Mouse (Mus musculus): ENCODE results near the gene Wdr44. TPM values are rescaled to one million over a fixed set of nuclear protein-coding genes. Genes with fewer than 3 reads are reported as not detected.

Wdr44 gene
- 4.4 and 4.8 TPM in 2 replicates for polyA plus RNA-seq (2016; fragmentation: Nextera tagmentation; extraction: Ambion mirVana)

DNA sequence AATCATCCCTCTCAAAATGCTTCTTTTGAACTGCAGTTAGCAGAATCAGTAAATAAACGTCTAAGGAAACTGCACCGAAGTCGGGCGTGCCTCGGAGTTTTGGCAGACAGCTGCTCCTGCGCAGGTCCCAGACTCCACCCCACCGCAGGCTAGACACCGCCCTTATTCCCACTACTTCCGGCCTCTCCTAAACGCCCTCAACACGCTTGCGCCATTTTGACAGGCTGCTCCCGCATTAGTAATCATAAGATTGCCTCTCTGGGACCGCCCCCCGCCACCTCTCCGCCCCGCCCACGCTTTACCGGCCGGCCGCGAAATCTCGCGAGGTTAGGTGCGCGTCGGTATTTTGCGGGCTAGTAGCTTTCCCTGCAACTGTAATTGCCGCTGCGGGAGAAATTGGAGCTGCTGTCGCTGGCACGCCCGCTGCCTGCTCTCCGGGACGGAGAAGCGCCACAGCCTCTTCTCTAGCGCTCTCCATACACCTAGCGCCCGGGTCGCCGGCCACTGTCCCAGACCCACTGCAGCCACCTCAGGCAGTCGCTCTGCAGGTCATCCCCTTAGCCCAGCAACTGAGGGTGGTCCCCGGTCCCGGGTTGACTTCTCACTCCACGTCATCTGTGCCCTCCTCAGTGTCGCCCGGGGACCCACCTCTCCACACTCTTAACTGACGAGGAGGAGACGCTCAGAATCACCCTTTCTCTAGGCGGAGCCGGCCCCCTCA lies at the start of gene Wdr44:
Gene Wdr44 (plus strand): TSS at position 330 of the 721 bp plus-strand sequence.
- H3K9me3 ChIP-seq, result no peaks in the 10 kb centered on the region
- peak; percentile 93 for DNase-seq (ENCODE audit: low spot score)
- peak within 1 kb of the TSS; percentile 65 for H3K4me3 ChIP-seq
- WGBS, result 11% methylated on average over 51 of the region's 51 CpGs
- H3K27ac ChIP-seq (replicated peaks), result peak within 1 kb of the TSS; percentile 82
- no peaks in the 10 kb centered on the region for H3K36me3 ChIP-seq (replicated peaks)
- no peaks in the 10 kb centered on the region for H3K27me3 ChIP-seq (replicated peaks; ENCODE audit: low read depth, poor library complexity, severe bottlenecking)
- no peaks in the 10 kb centered on the region for H3K4me1 ChIP-seq

DNA sequence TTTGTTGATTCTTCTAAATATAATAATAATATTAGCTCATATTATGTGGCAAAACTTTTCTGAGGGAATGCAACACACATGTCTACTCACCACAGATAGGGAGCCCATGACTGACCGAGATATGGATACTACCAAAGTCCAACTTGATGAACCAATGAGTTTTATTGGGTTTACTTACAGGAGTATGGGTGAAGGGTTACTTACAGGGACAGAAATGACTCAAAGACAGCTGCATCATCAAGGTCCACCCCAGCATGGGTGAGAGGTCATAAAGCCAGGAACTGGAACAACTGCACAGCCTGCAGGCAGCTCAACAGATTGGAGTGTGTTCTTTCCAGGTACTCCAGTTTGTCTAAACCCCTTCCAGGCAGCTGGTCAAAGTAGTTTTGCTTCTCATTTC lies 44.5 kb upstream of the Wdr44 start:
- WGBS, result 83% methylated on average over 1 of the region's 1 CpGs
- Histone ChIP-seq H3K9me3 (no peaks in the 10 kb centered on the region), H3K4me3 (no peak overlapping the region), H3K4me1 (no peaks in the 10 kb centered on the region), H3K27ac (replicated peaks) (no peak overlapping the region), H3K27me3 (replicated peaks; ENCODE audit: low read depth, poor library complexity, severe bottlenecking) (no peaks in the 10 kb centered on the region), H3K36me3 (replicated peaks) (no peaks in the 10 kb centered on the region)
- DNase-seq (ENCODE audit: low spot score), result no peak

DNA sequence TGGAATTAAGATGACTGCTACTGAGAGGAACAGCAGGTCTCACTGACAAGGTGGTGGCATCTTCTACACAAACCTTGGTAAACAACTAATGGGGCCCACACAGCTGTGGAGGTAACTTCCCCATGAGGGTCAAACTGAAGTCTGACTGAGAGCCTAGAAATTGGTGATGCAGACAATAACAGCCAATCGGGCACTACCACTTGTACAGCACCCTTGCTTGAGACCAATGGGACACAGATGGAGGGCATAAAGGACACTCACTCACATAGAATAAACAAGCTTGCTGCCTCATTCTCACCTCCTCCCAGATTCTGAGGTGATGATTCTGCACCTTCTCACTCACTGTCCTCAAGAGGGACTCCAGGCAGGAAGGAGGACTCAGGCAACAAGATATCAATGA lies 30.6 kb upstream of the Wdr44 start:
- 100% methylated on average over 1 of the region's 1 CpGs for WGBS
- no peak overlapping the region for H3K27ac ChIP-seq (replicated peaks)
- no peaks in the 10 kb centered on the region for H3K27me3 ChIP-seq (replicated peaks; ENCODE audit: low read depth, poor library complexity, severe bottlenecking)
- no peaks in the 10 kb centered on the region for H3K36me3 ChIP-seq (replicated peaks)
- no peaks in the 10 kb centered on the region for H3K9me3 ChIP-seq
- no peak for DNase-seq (ENCODE audit: low spot score)
- no peak overlapping the region for H3K4me3 ChIP-seq
- no peaks in the 10 kb centered on the region for H3K4me1 ChIP-seq

DNA sequence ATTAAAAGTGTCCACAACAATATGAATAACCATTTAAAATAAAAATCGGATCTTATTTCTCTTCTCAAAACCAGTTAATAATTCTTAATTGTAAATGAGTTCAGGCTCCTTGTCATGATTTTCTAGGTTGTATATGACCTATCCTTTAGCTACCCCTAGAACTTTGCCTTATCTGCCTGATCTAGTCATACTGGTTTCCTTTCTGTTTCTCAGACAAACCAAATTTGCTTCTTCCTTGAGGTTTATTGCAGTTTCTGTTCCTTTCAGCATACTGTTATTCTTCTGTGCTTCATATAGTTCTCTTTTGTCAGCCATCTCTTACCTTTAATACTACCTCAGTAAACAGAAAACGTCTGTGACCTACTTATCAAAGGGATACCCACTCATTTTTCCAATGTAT lies 19.7 kb upstream of the Wdr44 start:
- DNase-seq (ENCODE audit: low spot score), result no peak
- WGBS, result 76% methylated on average over 2 of the region's 2 CpGs
- Histone ChIP-seq H3K4me3 (no peak overlapping the region), H3K4me1 (no peaks in the 10 kb centered on the region), H3K27ac (replicated peaks) (no peak overlapping the region), H3K27me3 (replicated peaks; ENCODE audit: low read depth, poor library complexity, severe bottlenecking) (no peaks in the 10 kb centered on the region), H3K36me3 (replicated peaks) (no peaks in the 10 kb centered on the region), H3K9me3 (no peaks in the 10 kb centered on the region)

DNA sequence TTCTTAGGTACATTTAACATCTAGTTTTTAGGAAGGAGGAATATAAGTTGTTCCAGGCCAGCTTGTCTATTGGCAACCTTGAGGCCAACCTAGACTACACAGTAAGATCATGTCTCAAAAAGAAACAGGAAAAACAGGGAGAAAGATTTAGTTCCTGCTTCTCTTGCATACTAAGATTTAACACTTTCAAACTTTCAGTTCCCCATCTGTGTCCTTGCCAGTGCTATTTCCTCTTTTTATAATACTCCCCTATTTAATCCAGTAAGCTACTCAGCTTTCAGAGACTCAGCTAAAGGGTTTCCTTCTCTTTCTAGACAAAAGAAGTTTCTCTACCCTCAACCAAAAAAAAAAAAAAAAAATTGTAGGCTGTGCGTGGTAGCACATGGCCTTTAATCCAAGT lies 17.4 kb upstream of the Wdr44 start:
- Histone ChIP-seq H3K9me3 (no peaks in the 10 kb centered on the region), H3K36me3 (replicated peaks) (no peaks in the 10 kb centered on the region), H3K4me1 (no peaks in the 10 kb centered on the region), H3K27ac (replicated peaks) (no peak overlapping the region), H3K4me3 (no peak overlapping the region), H3K27me3 (replicated peaks; ENCODE audit: low read depth, poor library complexity, severe bottlenecking) (no peaks in the 10 kb centered on the region)
- DNase-seq (ENCODE audit: low spot score), result no peak
- 76% methylated on average over 1 of the region's 1 CpGs for WGBS

DNA sequence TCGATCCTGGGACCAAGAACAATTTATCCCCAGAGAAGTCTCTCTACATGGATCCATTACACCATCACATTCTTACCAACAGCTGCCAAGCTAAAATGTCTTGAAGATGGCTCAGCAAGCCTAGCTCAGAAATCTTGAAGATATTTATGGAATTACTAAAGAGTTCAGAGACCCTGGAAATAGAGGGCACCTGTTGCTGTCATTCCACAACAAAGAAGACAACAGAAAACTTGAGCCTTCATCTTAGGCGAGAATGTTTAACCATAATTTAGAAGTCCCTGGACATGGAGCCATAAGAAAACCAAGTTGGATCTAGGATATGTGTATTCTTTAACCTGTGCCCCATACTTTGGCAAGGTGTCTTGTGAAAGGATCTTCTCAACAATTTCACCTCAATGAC lies 16.3 kb upstream of the Wdr44 start:
- no peaks in the 10 kb centered on the region for H3K27me3 ChIP-seq (replicated peaks; ENCODE audit: low read depth, poor library complexity, severe bottlenecking)
- DNase-seq (ENCODE audit: low spot score), result no peak
- no peaks in the 10 kb centered on the region for H3K4me1 ChIP-seq
- WGBS, result 76% methylated on average over 2 of the region's 2 CpGs
- H3K4me3 ChIP-seq, result no peak overlapping the region
- no peaks in the 10 kb centered on the region for H3K9me3 ChIP-seq
- H3K27ac ChIP-seq (replicated peaks), result no peak overlapping the region
- no peaks in the 10 kb centered on the region for H3K36me3 ChIP-seq (replicated peaks)

DNA sequence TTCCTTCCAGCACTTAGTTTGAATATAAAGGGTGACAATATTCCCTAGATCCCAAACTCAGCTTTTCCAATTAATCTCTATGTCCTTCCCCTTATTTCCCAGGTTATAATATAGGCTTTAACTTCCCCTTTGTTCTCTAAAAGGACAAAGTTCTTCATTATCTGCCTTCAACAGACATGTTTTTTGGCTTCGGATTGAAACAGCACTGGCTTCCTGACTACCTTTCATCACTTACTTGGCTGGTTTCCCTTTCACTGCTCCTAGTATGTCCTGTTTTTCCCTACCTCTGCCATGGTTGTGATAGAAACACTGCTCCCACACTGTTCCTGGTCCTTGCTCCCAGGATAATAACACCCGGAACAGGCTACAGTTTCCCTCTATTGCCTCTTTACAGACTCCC lies 15.3 kb upstream of the Wdr44 start:
- Histone ChIP-seq H3K4me3 (no peak overlapping the region), H3K4me1 (no peaks in the 10 kb centered on the region), H3K9me3 (no peaks in the 10 kb centered on the region), H3K27me3 (replicated peaks; ENCODE audit: low read depth, poor library complexity, severe bottlenecking) (no peaks in the 10 kb centered on the region), H3K36me3 (replicated peaks) (no peaks in the 10 kb centered on the region), H3K27ac (replicated peaks) (no peak overlapping the region)
- 84% methylated on average over 2 of the region's 2 CpGs for WGBS
- no peak for DNase-seq (ENCODE audit: low spot score)

DNA sequence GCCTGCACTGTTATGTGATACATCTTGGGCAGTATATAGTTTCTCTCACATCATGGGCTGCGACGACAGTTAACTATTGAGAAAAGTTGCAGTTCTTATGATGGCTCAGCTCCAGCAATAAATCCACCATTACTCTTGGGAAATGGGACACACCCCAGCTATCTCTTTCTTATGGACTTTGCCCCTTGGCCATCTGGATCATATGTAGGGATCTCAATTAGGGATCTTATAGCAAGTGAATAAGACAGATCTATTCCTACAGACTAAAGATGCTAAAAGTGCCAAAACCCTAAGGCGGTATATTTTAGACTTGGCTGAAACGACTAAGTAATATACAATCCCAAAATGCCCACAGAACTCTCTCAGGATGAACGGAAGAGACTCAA lies 522 bp upstream of the Wdr44 start:
- Histone ChIP-seq H3K27ac (replicated peaks) (no peak overlapping the region), H3K36me3 (replicated peaks) (no peaks in the 10 kb centered on the region), H3K4me1 (no peaks in the 10 kb centered on the region), H3K9me3 (no peaks in the 10 kb centered on the region), H3K27me3 (replicated peaks; ENCODE audit: low read depth, poor library complexity, severe bottlenecking) (no peaks in the 10 kb centered on the region), H3K4me3 (peak overlapping the region; percentile 65)
- peak; percentile 6 for DNase-seq (ENCODE audit: low spot score)
- WGBS, result 14% methylated on average over 5 of the region's 5 CpGs

DNA sequence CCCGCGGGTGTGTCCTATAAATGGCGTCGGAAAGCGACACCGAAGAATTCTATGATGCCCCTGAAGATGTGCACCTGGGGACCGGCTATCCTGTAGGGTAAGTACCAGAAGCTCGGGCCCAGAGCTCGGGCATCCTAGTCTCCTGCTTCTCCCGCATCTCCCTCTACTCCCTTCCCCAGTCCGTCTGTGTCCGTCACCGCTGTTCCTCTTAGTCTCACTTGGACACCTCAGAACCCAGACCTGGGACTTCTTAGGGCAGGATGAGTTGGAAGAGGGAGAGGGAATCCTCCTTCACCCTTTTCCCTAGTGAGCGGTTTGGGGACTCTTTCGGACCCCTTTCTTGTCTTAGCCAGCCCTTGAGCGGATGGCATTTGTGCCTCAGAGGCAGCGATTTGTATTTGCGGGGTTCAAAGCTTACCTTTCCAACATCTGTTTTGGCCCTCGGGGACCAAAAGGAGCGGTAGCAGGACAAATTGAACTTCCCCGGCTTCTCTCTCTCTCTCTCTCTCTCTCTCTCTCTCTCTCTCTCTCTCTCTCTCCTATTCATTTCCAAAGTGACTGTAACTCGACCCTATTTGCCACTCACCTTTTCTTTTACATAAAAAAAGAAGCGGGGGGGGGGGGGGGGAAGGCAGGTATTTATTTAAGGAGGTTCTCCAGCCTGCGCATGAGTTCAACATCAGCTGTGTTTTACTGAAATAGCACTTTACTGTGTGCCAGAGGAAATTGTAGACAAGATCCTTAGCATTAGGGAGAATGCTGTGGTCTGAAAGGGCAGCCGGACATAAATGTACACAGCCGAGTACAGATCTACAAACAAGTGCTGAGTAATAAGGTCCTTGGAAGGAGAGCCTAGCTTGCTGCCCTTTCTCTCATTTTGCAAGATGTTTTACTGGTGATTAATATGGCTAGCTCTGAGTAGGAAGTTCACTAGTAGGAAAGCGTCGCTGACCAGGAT lies 871 bp downstream of the Wdr44 start:
- peak; percentile 7 for DNase-seq (ENCODE audit: low spot score)
- no peaks in the 10 kb centered on the region for H3K36me3 ChIP-seq (replicated peaks)
- H3K4me1 ChIP-seq, result no peaks in the 10 kb centered on the region
- WGBS, result 13% methylated on average over 28 of the region's 28 CpGs
- peak overlapping the region; percentile 65 for H3K4me3 ChIP-seq
- no peaks in the 10 kb centered on the region for H3K9me3 ChIP-seq
- no peaks in the 10 kb centered on the region for H3K27me3 ChIP-seq (replicated peaks; ENCODE audit: low read depth, poor library complexity, severe bottlenecking)
- H3K27ac ChIP-seq (replicated peaks), result peak overlapping the region; percentile 82

DNA sequence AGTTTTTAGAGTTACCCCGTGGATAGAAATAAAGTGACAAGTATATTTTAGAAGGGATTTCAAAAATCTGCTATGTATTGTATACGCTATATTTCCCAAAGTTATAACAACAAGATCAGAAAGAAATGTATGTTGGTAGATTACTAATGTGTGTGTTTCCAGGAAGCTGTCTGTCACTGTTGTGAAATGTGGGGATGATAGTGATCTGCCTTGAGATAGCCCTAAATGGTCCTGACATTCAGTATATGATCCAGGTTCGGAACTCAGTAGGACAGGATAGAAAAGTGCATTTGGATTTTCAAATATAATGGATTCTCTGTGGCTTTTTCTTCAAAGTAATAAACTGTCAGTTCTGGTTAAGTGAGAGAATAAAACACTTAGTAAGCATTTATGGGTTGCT lies 1.7 kb downstream of the Wdr44 start:
- no peak for DNase-seq (ENCODE audit: low spot score)
- WGBS, result 76% methylated on average over 3 of the region's 3 CpGs
- Histone ChIP-seq H3K27ac (replicated peaks) (no peak overlapping the region), H3K9me3 (no peaks in the 10 kb centered on the region), H3K4me3 (no peak overlapping the region), H3K27me3 (replicated peaks; ENCODE audit: low read depth, poor library complexity, severe bottlenecking) (no peaks in the 10 kb centered on the region), H3K36me3 (replicated peaks) (no peaks in the 10 kb centered on the region), H3K4me1 (no peaks in the 10 kb centered on the region)

DNA sequence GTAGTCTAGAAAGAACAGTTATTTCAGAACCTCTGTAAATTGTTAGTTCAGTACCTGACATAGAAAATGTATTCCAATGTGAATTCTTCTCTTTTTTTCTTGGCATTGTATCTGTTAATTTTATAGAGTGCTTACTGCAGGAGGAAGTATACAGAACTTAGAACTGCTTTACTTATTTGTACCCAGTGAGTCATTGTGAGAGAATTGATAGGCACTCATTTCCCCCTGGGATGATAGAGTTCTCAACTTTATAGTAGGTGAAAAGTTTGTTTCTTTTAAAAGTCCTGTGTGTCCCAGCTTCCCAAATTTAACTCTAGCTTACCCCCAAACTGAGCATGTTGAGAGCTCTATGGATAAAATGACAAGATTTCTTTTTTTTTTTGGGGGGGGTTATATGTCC lies 2.3 kb downstream of the Wdr44 start:
- Histone ChIP-seq H3K27me3 (replicated peaks; ENCODE audit: low read depth, poor library complexity, severe bottlenecking) (no peaks in the 10 kb centered on the region), H3K4me1 (no peaks in the 10 kb centered on the region), H3K27ac (replicated peaks) (no peak overlapping the region), H3K4me3 (no peak overlapping the region), H3K36me3 (replicated peaks) (no peaks in the 10 kb centered on the region), H3K9me3 (no peaks in the 10 kb centered on the region)
- no peak for DNase-seq (ENCODE audit: low spot score)

DNA sequence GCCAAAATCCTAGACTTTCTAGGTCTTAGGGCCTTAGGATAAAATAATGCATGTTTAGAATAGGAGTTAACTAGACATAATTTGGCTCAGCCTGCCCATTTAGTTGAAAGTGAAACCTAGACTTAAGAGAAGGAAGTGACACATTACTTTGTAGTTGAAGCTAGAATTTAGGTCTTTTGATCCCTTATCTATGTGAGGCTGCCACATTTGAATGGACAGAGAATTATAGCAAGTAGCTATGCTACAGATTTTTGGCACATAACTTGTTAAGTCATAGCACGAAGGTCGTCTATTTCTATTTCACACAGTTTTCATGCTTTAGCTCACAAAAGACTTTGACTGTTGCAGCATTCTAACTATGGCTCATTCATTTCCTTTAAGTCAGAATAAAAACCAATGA lies 4.5 kb downstream of the Wdr44 start:
- no peaks in the 10 kb centered on the region for H3K4me1 ChIP-seq
- 94% methylated on average over 2 of the region's 2 CpGs for WGBS
- H3K27me3 ChIP-seq (replicated peaks; ENCODE audit: low read depth, poor library complexity, severe bottlenecking), result no peaks in the 10 kb centered on the region
- no peak for DNase-seq (ENCODE audit: low spot score)
- H3K27ac ChIP-seq (replicated peaks), result no peak overlapping the region
- H3K9me3 ChIP-seq, result no peaks in the 10 kb centered on the region
- no peak overlapping the region for H3K4me3 ChIP-seq
- H3K36me3 ChIP-seq (replicated peaks), result no peaks in the 10 kb centered on the region

DNA sequence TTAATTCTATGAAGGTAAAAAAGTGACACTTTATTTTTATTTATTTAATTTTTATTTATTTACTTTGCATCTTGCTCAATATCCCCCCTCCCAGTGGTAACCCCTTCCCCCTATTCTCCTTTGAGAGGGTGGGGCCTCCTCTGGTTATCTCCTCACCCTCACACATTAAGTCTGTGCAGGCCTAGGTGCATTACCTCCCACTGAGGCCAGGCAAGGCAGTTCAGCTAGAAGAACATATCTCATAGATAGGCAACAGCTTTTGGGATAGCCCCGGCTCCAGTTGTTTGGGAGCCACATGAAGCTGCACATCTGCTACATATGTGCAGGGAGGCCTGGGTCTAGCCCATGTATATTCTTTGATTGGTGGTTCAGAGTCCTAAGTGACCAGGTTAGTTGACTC lies 6.2 kb downstream of the Wdr44 start:
- Histone ChIP-seq H3K4me3 (no peak overlapping the region), H3K27me3 (replicated peaks; ENCODE audit: low read depth, poor library complexity, severe bottlenecking) (no peaks in the 10 kb centered on the region), H3K27ac (replicated peaks) (no peak overlapping the region), H3K36me3 (replicated peaks) (no peaks in the 10 kb centered on the region), H3K9me3 (no peaks in the 10 kb centered on the region), H3K4me1 (no peaks in the 10 kb centered on the region)
- DNase-seq (ENCODE audit: low spot score), result no peak
- WGBS, result 97% methylated on average over 1 of the region's 1 CpGs
